Mouse (Mus musculus): ENCODE results near the gene Nmrk2. TPM values are rescaled to one million over a fixed set of nuclear protein-coding genes. Genes with fewer than 3 reads are reported as not detected.

The Nmrk2 gene
- 2.9 and 4.7 TPM in 2 replicates for polyA plus RNA-seq (2015; fragmentation: Nextera tagmentation; extraction: Ambion mirVana)

GRCm38 (mm10) chr10:81201807-81202758 is at the start of gene Nmrk2:
Nmrk2 (minus strand) TSS chr10:81202051.

GRCm38 (mm10) chr10:81232580-81233225 is 30.9 kb upstream of the Nmrk2 start, which contains the start of gene Zfr2:
Zfr2 (plus strand) TSS chr10:81233155.

GRCm38 (mm10) chr10:81230438-81231332 is 28.8 kb upstream of the Nmrk2 start, which contains the start of gene Atcay:
Atcay (minus strand) TSS chr10:81230833.

GRCm38 (mm10) chr10:81183805-81184204 is 18.0 kb downstream of the Nmrk2 start, which contains the start of gene 4930442H23Rik:
4930442H23Rik (minus strand) TSS chr10:81183849.

GRCm38 (mm10) chr10:81182336-81183333 is 19.2 kb downstream of the Nmrk2 start, which contains the start of gene Dapk3:
Dapk3 (plus strand) TSS chr10:81183005.

GRCm38 (mm10) chr10:81176466-81177271 is 25.2 kb downstream of the Nmrk2 start, which contains the start of gene Eef2:
Eef2 (plus strand) TSS chr10:81176631.

GRCm38 (mm10) chr10:81167200-81168086 is 34.4 kb downstream of the Nmrk2 start, which contains the start of gene Pias4:
Pias4 (minus strand) TSS chr10:81167923.

Other genes with a start within 250 kb of the Nmrk2 start
- gene Gng7, start 187.1 kb downstream of the Nmrk2 start, polyA plus RNA-seq (2015; fragmentation: Nextera tagmentation; extraction: Ambion mirVana): 1.6 TPM in 2 replicates
- 0.06 TPM in 1 of 2 replicates, not detected in the other for gene Diras1, start 176.4 kb downstream of the Nmrk2 start, polyA plus RNA-seq (2015; fragmentation: Nextera tagmentation; extraction: Ambion mirVana)
- 7.3 and 9.2 TPM in 2 replicates for gene Slc39a3, start 164.6 kb downstream of the Nmrk2 start, polyA plus RNA-seq (2015; fragmentation: Nextera tagmentation; extraction: Ambion mirVana)
- gene Sgta, start 141.9 kb downstream of the Nmrk2 start, polyA plus RNA-seq (2015; fragmentation: Nextera tagmentation; extraction: Ambion mirVana): 117 and 131 TPM in 2 replicates
- gene Thop1, start 132.0 kb downstream of the Nmrk2 start, polyA plus RNA-seq (2015; fragmentation: Nextera tagmentation; extraction: Ambion mirVana): 34.9 and 40.3 TPM in 2 replicates
- gene Creb3l3, start 103.2 kb downstream of the Nmrk2 start, polyA plus RNA-seq (2015; fragmentation: Nextera tagmentation; extraction: Ambion mirVana): 0.54 and 1.2 TPM in 2 replicates
- 143 and 155 TPM in 2 replicates for gene Map2k2, start 96.1 kb downstream of the Nmrk2 start, polyA plus RNA-seq (2015; fragmentation: Nextera tagmentation; extraction: Ambion mirVana)
- 29.7 and 34.0 TPM in 2 replicates for gene Zbtb7a, start 66.8 kb downstream of the Nmrk2 start, polyA plus RNA-seq (2015; fragmentation: Nextera tagmentation; extraction: Ambion mirVana)
- 20.9 and 22.3 TPM in 2 replicates for gene Pias4, start 34.1 kb downstream of the Nmrk2 start, polyA plus RNA-seq (2015; fragmentation: Nextera tagmentation; extraction: Ambion mirVana)
- gene Eef2, start 25.4 kb downstream of the Nmrk2 start, polyA plus RNA-seq (2015; fragmentation: Nextera tagmentation; extraction: Ambion mirVana): 392 and 402 TPM in 2 replicates
- gene Dapk3, start 19.0 kb downstream of the Nmrk2 start, polyA plus RNA-seq (2015; fragmentation: Nextera tagmentation; extraction: Ambion mirVana): 44.3 and 52.5 TPM in 2 replicates
- gene 4930442H23Rik, start 18.2 kb downstream of the Nmrk2 start, polyA plus RNA-seq (2015; fragmentation: Nextera tagmentation; extraction: Ambion mirVana): not detected in 2 replicates
- 0.26 and 0.45 TPM in 2 replicates for gene Atcay, start 28.8 kb upstream of the Nmrk2 start, polyA plus RNA-seq (2015; fragmentation: Nextera tagmentation; extraction: Ambion mirVana)
- gene Zfr2, start 31.1 kb upstream of the Nmrk2 start, polyA plus RNA-seq (2015; fragmentation: Nextera tagmentation; extraction: Ambion mirVana): 2.3 and 2.5 TPM in 2 replicates
- 0.65 and 0.90 TPM in 2 replicates for gene Matk, start 50.9 kb upstream of the Nmrk2 start, polyA plus RNA-seq (2015; fragmentation: Nextera tagmentation; extraction: Ambion mirVana)
- 201 and 207 TPM in 2 replicates for gene Mrpl54, start 64.9 kb upstream of the Nmrk2 start, polyA plus RNA-seq (2015; fragmentation: Nextera tagmentation; extraction: Ambion mirVana)
- gene Apba3, start 64.9 kb upstream of the Nmrk2 start, polyA plus RNA-seq (2015; fragmentation: Nextera tagmentation; extraction: Ambion mirVana): 50.7 and 53.6 TPM in 2 replicates
- gene Tjp3, start 89.5 kb upstream of the Nmrk2 start, polyA plus RNA-seq (2015; fragmentation: Nextera tagmentation; extraction: Ambion mirVana): 0.47 and 0.58 TPM in 2 replicates
- gene Pip5k1c, start 90.9 kb upstream of the Nmrk2 start, polyA plus RNA-seq (2015; fragmentation: Nextera tagmentation; extraction: Ambion mirVana): 15.1 and 16.0 TPM in 2 replicates
- gene Cactin, start 119.1 kb upstream of the Nmrk2 start, polyA plus RNA-seq (2015; fragmentation: Nextera tagmentation; extraction: Ambion mirVana): 11.0 and 15.5 TPM in 2 replicates
- gene Tbxa2r, start 126.7 kb upstream of the Nmrk2 start, polyA plus RNA-seq (2015; fragmentation: Nextera tagmentation; extraction: Ambion mirVana): 7.3 and 7.8 TPM in 2 replicates
- gene Gipc3, start 141.2 kb upstream of the Nmrk2 start, polyA plus RNA-seq (2015; fragmentation: Nextera tagmentation; extraction: Ambion mirVana): 0.11 and 0.13 TPM in 2 replicates
- gene Hmg20b, start 148.4 kb upstream of the Nmrk2 start, polyA plus RNA-seq (2015; fragmentation: Nextera tagmentation; extraction: Ambion mirVana): 38.4 and 47.5 TPM in 2 replicates
- 5.9 and 8.0 TPM in 2 replicates for gene Mfsd12, start 155.4 kb upstream of the Nmrk2 start, polyA plus RNA-seq (2015; fragmentation: Nextera tagmentation; extraction: Ambion mirVana)
- 0.27 and 0.37 TPM in 2 replicates for gene 4930404N11Rik, start 163.8 kb upstream of the Nmrk2 start, polyA plus RNA-seq (2015; fragmentation: Nextera tagmentation; extraction: Ambion mirVana)
- 35.3 and 36.5 TPM in 2 replicates for gene Fzr1, start 176.5 kb upstream of the Nmrk2 start, polyA plus RNA-seq (2015; fragmentation: Nextera tagmentation; extraction: Ambion mirVana)
- gene Dohh, start 182.4 kb upstream of the Nmrk2 start, polyA plus RNA-seq (2015; fragmentation: Nextera tagmentation; extraction: Ambion mirVana): 70.2 and 72.8 TPM in 2 replicates
- 1.2 and 1.4 TPM in 2 replicates for gene Gm48551, start 182.4 kb upstream of the Nmrk2 start, polyA plus RNA-seq (2015; fragmentation: Nextera tagmentation; extraction: Ambion mirVana)
- 0.24 TPM in 2 replicates for gene Gm48552, start 187.0 kb upstream of the Nmrk2 start, polyA plus RNA-seq (2015; fragmentation: Nextera tagmentation; extraction: Ambion mirVana)
- gene Smim24, start 191.0 kb upstream of the Nmrk2 start, polyA plus RNA-seq (2015; fragmentation: Nextera tagmentation; extraction: Ambion mirVana): 1.0 and 1.6 TPM in 2 replicates

All from skeletal muscle tissue, postnatal 0 days (tissue).